Mouse (Mus musculus): Measurements from ENCODE around the gene Rmdn2. TPM values are rescaled to one million over a fixed set of nuclear protein-coding genes. Genes with fewer than 3 reads are reported as not detected.

Gene Rmdn2
- polyA plus RNA-seq, 1 experiment, result 0.53 TPM

DNA sequence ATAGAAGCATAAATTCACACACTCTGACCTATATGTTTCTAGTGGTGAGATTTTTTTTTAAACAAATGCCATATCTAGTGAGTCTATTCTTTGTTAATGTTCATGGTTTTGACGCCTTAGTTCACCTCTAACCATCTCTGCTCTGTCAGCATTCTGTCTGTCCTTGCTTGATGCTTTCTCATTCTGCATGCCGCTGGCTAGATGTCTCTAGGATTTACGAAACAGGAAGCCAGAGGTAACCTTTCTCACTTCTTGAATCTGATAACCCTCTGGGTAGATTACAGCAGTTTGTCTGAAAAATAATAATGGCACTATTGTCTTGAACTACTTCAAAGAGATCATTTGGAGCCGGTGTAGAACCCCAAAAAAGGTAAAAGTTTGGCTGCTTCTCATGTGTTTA, 5.0 kb downstream of the Rmdn2 start:
- no peak overlapping the region for H3K4me3 ChIP-seq (ENCODE audit: low read depth, low read length)
- TF ChIP-seq CTCF (IDR thresholded peaks at IDR 0.05; ENCODE audit: extremely low read depth, insufficient read length, insufficient replicate concordance, low read depth, low read length), result no peak
- no peak for TF ChIP-seq POLR2A (IDR thresholded peaks at IDR 0.05; ENCODE audit: low read depth, low read length)
- no peak overlapping the region for H3K27ac ChIP-seq (ENCODE audit: insufficient read depth, low read depth, low read length)
- peaks cover 4% of the 10 kb centered on the region for H3K4me1 ChIP-seq (ENCODE audit: control insufficient read depth, insufficient read depth, insufficient read length, low read length)
- 54% methylated on average over 4 of the region's 4 CpGs for WGBS
- no peaks in the 10 kb centered on the region for H3K27me3 ChIP-seq (ENCODE audit: control insufficient read depth, insufficient read depth, low read length)
- peaks cover 4% of the 10 kb centered on the region; the same call in 1 of the 2 replicates for H3K36me3 ChIP-seq (ENCODE audit: control insufficient read depth, insufficient read depth, low read length)

DNA sequence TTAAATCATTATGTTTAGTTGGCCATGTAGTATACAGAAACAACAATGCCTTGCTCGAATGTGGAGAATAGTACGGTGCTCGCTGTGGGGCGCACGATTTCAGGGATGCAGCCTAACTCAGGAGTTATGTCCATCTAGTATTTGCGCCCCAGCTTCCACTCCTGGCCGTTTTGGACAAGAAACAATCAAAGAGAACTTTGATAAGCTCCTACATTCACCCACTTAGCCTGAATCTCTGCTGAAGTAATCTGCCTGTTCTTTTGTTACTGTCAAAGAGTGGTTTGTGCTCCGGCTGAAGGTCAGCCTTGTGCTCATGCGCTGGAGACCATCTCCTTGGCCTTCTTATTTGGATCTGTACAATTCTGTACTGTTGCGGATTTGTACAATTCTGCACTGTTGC, 6.8 kb downstream of the Rmdn2 start:
- no peaks in the 10 kb centered on the region for H3K27me3 ChIP-seq (ENCODE audit: control insufficient read depth, insufficient read depth, low read length)
- H3K4me3 ChIP-seq (ENCODE audit: low read depth, low read length), result no peak overlapping the region
- H3K36me3 ChIP-seq (ENCODE audit: control insufficient read depth, insufficient read depth, low read length), result peaks cover 4% of the 10 kb centered on the region; the same call in 1 of the 2 replicates
- H3K4me1 ChIP-seq (ENCODE audit: control insufficient read depth, insufficient read depth, insufficient read length, low read length), result peaks cover 4% of the 10 kb centered on the region
- WGBS, result 91% methylated on average over 10 of the region's 10 CpGs
- no peak overlapping the region for H3K27ac ChIP-seq (ENCODE audit: insufficient read depth, low read depth, low read length)
- TF ChIP-seq CTCF (IDR thresholded peaks at IDR 0.05; ENCODE audit: extremely low read depth, insufficient read length, insufficient replicate concordance, low read depth, low read length), result no peak
- TF ChIP-seq POLR2A (IDR thresholded peaks at IDR 0.05; ENCODE audit: low read depth, low read length), result no peak

DNA sequence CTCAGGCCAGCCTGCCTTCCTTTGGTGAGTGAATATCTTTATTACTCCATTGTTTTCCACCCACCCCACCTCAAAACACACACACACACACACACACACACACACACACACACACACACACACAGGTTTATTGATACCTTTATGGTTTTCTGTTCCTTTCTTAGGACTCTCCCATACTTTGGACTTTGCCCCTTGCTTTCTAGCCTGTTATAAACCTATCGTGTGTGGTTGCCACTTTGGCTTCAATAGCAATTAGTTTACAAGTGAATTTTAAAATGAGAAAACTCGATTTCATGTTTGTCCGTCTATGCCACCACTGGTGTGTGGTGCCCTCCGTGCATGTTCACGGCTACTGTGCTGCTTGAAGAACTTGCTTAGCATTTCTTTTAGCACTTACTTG, 7.3 kb downstream of the Rmdn2 start:
- peaks cover 4% of the 10 kb centered on the region for H3K4me1 ChIP-seq (ENCODE audit: control insufficient read depth, insufficient read depth, insufficient read length, low read length)
- TF ChIP-seq CTCF (IDR thresholded peaks at IDR 0.05; ENCODE audit: extremely low read depth, insufficient read length, insufficient replicate concordance, low read depth, low read length) (no peak), POLR2A (IDR thresholded peaks at IDR 0.05; ENCODE audit: low read depth, low read length) (no peak)
- 76% methylated on average over 5 of the region's 5 CpGs for WGBS
- H3K4me3 ChIP-seq (ENCODE audit: low read depth, low read length), result no peak overlapping the region
- H3K27me3 ChIP-seq (ENCODE audit: control insufficient read depth, insufficient read depth, low read length), result no peaks in the 10 kb centered on the region
- peaks cover 4% of the 10 kb centered on the region; the same call in 1 of the 2 replicates for H3K36me3 ChIP-seq (ENCODE audit: control insufficient read depth, insufficient read depth, low read length)
- no peak overlapping the region for H3K27ac ChIP-seq (ENCODE audit: insufficient read depth, low read depth, low read length)

DNA sequence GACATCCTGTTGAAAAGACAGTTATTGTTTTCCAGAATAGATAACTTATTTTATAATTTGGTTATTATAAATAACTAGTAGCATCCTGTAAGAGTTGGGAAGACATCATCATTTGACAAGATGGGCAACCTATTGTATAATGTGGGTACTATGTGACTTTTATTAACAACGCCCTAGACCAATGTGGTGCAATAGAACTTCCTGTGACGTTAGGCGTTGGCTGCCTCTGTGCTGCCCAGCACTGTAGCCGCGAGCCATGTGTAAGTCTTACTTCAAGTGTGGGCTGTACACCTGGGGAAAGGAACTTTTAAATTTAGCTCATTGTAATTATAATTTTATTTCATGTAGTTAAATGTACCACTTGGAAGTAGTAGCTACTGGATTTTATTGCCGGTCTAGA, 10.4 kb downstream of the Rmdn2 start:
- no peak for TF ChIP-seq POLR2A (IDR thresholded peaks at IDR 0.05; ENCODE audit: low read depth, low read length)
- TF ChIP-seq CTCF (IDR thresholded peaks at IDR 0.05; ENCODE audit: extremely low read depth, insufficient read length, insufficient replicate concordance, low read depth, low read length), result no peak
- H3K4me3 ChIP-seq (ENCODE audit: low read depth, low read length), result no peak overlapping the region
- 90% methylated on average over 6 of the region's 6 CpGs for WGBS
- no peak overlapping the region for H3K27ac ChIP-seq (ENCODE audit: insufficient read depth, low read depth, low read length)
- no peaks in the 10 kb centered on the region for H3K27me3 ChIP-seq (ENCODE audit: control insufficient read depth, insufficient read depth, low read length)
- 0 out of 2 replicates have a peak, but pooled peaks cover 2% of the 10 kb centered on the region for H3K4me1 ChIP-seq (ENCODE audit: control insufficient read depth, insufficient read depth, insufficient read length, low read length)
- H3K36me3 ChIP-seq (ENCODE audit: control insufficient read depth, insufficient read depth, low read length), result peaks cover 4% of the 10 kb centered on the region; the same call in 1 of the 2 replicates

DNA sequence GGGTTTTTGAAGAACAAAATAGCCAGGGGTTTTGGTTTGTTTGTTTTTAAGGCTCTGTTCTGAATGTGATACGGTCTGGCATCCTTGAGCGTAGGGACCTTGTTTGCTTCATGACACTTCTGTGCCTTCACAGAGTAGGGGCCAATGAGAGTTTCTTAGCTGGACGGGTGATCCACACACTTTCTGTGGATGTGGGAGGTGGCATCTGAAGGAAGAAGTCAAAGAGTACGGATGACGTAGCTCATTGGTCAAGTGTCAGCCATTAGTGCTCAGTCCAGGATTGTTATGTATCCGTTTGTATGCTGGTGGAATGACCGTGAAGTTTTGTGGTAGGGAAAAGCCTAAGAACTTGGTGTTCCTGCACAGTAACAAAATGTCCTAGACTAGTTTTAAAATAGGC, 10.9 kb downstream of the Rmdn2 start:
- Histone ChIP-seq H3K27ac (ENCODE audit: insufficient read depth, low read depth, low read length) (no peak overlapping the region), H3K4me3 (ENCODE audit: low read depth, low read length) (no peak overlapping the region), H3K36me3 (ENCODE audit: control insufficient read depth, insufficient read depth, low read length) (peaks cover 4% of the 10 kb centered on the region; the same call in 1 of the 2 replicates), H3K4me1 (ENCODE audit: control insufficient read depth, insufficient read depth, insufficient read length, low read length) (0 out of 2 replicates have a peak, but pooled peaks cover 2% of the 10 kb centered on the region), H3K27me3 (ENCODE audit: control insufficient read depth, insufficient read depth, low read length) (no peaks in the 10 kb centered on the region)
- TF ChIP-seq CTCF (IDR thresholded peaks at IDR 0.05; ENCODE audit: extremely low read depth, insufficient read length, insufficient replicate concordance, low read depth, low read length), result no peak
- no peak for TF ChIP-seq POLR2A (IDR thresholded peaks at IDR 0.05; ENCODE audit: low read depth, low read length)
- 88% methylated on average over 7 of the region's 7 CpGs for WGBS

DNA sequence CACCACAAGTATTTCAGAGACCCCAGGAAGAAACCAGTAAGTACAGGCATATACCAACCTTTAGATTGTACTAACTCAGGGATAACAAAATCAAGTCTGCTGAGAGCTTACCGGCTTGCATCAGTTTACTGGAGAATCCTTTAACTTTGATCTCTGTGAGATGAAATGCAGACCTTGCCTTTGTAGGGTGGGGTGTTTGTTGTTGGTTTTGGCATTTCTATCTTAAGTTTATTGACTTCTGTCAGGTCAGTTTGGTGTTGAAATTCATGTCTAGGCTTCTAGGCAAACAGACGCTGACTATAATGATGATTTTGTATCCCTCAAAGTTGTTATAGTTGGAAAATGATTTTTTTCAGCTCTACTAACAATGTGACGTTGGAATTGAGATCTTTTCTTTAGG, 12.2 kb downstream of the Rmdn2 start:
- Histone ChIP-seq H3K36me3 (ENCODE audit: control insufficient read depth, insufficient read depth, low read length) (peaks cover 4% of the 10 kb centered on the region; the same call in 1 of the 2 replicates), H3K4me1 (ENCODE audit: control insufficient read depth, insufficient read depth, insufficient read length, low read length) (0 out of 2 replicates have a peak, but pooled peaks cover 2% of the 10 kb centered on the region), H3K4me3 (ENCODE audit: low read depth, low read length) (no peak overlapping the region), H3K27me3 (ENCODE audit: control insufficient read depth, insufficient read depth, low read length) (no peaks in the 10 kb centered on the region), H3K27ac (ENCODE audit: insufficient read depth, low read depth, low read length) (no peak overlapping the region)
- no peak for TF ChIP-seq POLR2A (IDR thresholded peaks at IDR 0.05; ENCODE audit: low read depth, low read length)
- TF ChIP-seq CTCF (IDR thresholded peaks at IDR 0.05; ENCODE audit: extremely low read depth, insufficient read length, insufficient replicate concordance, low read depth, low read length), result no peak
- WGBS, result 81% methylated on average over 3 of the region's 3 CpGs

DNA sequence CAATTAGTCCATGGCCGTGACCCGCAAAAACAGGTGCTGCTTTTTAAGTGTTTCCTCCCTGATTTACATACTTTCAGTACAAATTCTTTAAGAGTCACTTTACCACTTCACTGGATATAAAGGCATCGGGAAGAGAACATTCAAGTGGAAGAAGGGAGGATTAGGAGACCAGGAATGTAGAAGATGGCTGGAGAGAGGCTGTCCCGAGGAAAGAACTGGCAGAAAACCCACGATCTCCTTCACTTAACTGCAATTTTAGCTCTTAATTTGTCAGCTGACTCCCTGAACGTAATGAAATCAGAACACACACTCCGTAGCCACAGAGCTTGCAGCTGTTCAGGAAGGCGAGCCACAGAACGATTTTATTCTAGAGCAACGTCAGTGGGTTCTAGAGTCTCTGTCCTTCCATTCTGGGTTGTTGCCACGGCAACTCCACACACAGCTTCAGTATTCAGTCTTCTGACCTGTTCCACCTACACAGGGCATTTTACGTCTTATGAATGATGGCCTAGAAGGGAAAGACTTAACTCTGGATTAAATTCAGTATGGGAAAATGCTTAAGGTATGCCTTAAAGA, 14.7 kb downstream of the Rmdn2 start:
- H3K4me1 ChIP-seq (ENCODE audit: control insufficient read depth, insufficient read depth, insufficient read length, low read length), result no peaks in the 10 kb centered on the region
- WGBS, result 83% methylated on average over 12 of the region's 12 CpGs
- H3K27me3 ChIP-seq (ENCODE audit: control insufficient read depth, insufficient read depth, low read length), result no peaks in the 10 kb centered on the region
- TF ChIP-seq CTCF (IDR thresholded peaks at IDR 0.05; ENCODE audit: extremely low read depth, insufficient read length, insufficient replicate concordance, low read depth, low read length) (no peak), POLR2A (IDR thresholded peaks at IDR 0.05; ENCODE audit: low read depth, low read length) (no peak)
- H3K36me3 ChIP-seq (ENCODE audit: control insufficient read depth, insufficient read depth, low read length), result peaks cover 3% of the 10 kb centered on the region; the same call in 1 of the 2 replicates
- no peak overlapping the region for H3K4me3 ChIP-seq (ENCODE audit: low read depth, low read length)
- H3K27ac ChIP-seq (ENCODE audit: insufficient read depth, low read depth, low read length), result no peak overlapping the region

All from small intestine, adult 2 months (tissue).